Mouse (Mus musculus): Measurements from ENCODE around the gene Gm7942.
"Not testable (repeated sequence)": the region's sequence is repeated elsewhere in the genome, so short reads cannot be mapped to it uniquely, and the experiment has no call there.

The Gm7942 gene

GRCm38 (mm10) chr5:95106638-95107037 lies at the start of gene Gm7942:
Gene Gm7942 (plus strand): TSS chr5:95106938.
- DNase-seq = not testable (repeated sequence)

Measured in right cerebral cortex, postnatal 25 days (tissue).